Mouse (Mus musculus) thymus, postnatal 4 days (tissue): ENCODE results near the gene Ifna7.
A peak's percentile ranks its signal among the peaks of the same experiment; 100 is the strongest.
"Not testable (repeated sequence)": the region's sequence is repeated elsewhere in the genome, so short reads cannot be mapped to it uniquely, and the experiment has no call there.

ENCODE experiments used
- DNase-seq: peaks from one replicate; pipeline ENCODE4 v3.0.0; 2021

Ifna7 gene

DNA sequence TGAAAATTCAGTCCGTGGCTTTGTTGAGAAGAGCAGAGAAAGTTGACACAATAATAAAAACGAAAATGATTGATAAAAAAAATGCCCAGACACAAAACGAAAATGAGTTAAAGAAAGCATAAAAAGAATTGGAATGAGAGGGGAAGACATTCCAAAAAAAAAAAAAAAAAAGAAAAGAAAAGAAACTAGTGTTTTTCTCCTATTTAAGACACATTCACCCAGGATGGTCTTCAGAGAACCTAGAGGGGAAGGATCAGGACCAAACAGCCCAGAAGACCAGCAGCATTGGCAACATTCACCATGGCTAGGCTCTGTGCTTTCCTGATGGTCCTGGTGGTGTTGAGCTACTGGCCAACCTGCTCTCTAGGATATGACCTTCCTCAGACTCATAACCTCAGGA is at the start of gene Ifna7:
Gene Ifna7, plus strand, starts transcription at position 301 of the 400 bp plus-strand sequence.
- no peak for DNase-seq

DNA sequence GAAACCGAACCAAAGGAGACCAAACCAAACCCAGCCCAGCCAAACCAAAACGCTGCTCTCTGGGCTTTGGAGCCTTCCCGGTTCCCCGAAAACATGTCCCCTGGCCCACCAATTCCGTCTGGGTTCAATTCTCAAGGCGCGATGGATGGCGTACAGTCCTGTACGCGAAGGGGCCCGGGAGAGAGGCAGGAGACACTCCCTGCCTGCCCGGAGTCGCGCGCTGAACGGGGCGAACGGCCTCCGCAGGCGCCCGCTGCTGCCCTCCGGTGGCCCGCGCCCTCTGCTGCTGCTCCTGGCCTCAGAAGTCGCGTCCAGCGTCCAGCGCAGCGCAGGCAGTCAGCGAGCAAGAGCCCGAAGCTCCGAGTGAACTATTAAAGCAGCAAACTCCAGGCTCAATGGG is 42.5 kb upstream of the Ifna7 start, which contains the start of gene Gm13290:
Gene Gm13290, plus strand, starts transcription at position 301 of the 400 bp plus-strand sequence.
- not testable (repeated sequence) for DNase-seq

DNA sequence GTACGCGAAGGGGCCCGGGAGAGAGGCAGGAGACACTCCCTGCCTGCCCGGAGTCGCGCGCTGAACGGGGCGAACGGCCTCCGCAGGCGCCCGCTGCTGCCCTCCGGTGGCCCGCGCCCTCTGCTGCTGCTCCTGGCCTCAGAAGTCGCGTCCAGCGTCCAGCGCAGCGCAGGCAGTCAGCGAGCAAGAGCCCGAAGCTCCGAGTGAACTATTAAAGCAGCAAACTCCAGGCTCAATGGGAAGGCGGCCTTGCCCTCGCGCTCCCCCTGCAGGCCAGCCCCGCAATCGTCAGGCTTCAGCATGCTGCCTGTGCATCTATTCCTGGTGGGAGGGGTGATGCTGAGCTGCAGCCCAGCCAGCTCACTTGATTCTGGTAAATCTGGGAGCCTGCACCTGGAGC is 39.4 kb upstream of the Ifna7 start, which contains the start of gene Gm13289:
Gene Gm13289, plus strand, starts transcription at position 301 of the 400 bp plus-strand sequence.
- not testable (repeated sequence) for DNase-seq

- DNase-seq: not testable (repeated sequence)
Observed at GRCm38 (mm10) chr4:88779550-88779949, 36.5 kb upstream of the Ifna7 start, which contains the start of gene Gm13272. Gm13272 (plus strand) TSS chr4:88779850.

GRCm38 (mm10) chr4:88780320-88780719 is 35.7 kb upstream of the Ifna7 start:
- peak; percentile 14 for DNase-seq

GRCm38 (mm10) chr4:88781831-88782230 is 34.2 kb upstream of the Ifna7 start, which contains the start of gene Ifnz:
Ifnz (plus strand) TSS chr4:88782131.
- not testable (repeated sequence) for DNase-seq

- not testable (repeated sequence) for DNase-seq
Observed at GRCm38 (mm10) chr4:88782335-88782734, 33.7 kb upstream of the Ifna7 start.

- not testable (repeated sequence) for DNase-seq
Observed at GRCm38 (mm10) chr4:88785409-88785808, 30.6 kb upstream of the Ifna7 start, which contains the start of gene Gm13276. Gm13276 (plus strand) TSS chr4:88785709.

DNA sequence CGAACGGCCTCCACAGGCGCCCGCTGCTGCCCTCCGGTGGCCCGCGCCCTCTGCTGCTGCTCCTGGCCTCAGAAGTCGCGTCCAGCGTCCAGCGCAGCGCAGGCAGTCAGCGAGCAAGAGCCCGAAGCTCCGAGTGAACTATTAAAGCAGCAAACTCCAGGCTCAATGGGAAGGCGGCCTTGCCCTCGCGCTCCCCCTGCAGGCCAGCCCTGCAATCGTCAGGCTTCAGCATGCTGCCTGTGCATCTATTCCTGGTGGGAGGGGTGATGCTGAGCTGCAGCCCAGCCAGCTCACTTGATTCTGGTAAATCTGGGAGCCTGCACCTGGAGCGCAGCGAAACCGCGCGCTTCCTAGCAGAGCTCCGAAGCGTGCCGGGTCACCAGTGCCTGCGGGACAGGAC is 27.6 kb upstream of the Ifna7 start, which contains the start of gene Gm13277:
Gene Gm13277, plus strand, starts transcription at position 231 of the 400 bp plus-strand sequence.
- peak; percentile 74 for DNase-seq

- not testable (repeated sequence) for DNase-seq
Observed at GRCm38 (mm10) chr4:88791250-88791649, 24.8 kb upstream of the Ifna7 start, which contains the start of gene Gm13278. Gm13278 (plus strand) TSS chr4:88791550.

DNA sequence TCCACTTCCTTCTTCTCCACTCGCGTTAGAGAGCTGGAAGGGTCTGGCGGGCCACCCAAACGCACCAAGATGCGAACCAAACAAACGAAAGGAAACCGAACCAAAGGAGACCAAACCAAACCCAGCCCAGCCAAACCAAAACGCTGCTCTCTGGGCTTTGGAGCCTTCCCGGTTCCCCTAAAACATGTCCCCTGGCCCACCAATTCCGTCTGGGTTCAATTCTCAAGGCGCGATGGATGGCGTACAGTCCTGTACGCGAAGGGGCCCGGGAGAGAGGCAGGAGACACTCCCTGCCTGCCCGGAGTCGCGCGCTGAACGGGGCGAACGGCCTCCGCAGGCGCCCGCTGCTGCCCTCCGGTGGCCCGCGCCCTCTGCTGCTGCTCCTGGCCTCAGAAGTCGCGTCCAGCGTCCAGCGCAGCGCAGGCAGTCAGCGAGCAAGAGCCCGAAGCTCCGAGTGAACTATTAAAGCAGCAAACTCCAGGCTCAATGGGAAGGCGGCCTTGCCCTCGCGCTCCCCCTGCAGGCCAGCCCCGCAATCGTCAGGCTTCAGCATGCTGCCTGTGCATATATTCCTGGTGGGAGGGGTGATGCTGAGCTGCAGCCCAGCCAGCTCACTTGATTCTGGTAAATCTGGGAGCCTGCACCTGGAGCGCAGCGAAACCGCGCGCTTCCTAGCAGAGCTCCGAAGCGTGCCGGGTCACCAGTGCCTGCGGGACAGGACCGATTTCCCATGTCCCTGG is 21.9 kb upstream of the Ifna7 start, which contains the start of gene Gm13275:
Gene Gm13275, plus strand, starts transcription at position 552 of the 740 bp plus-strand sequence.
- DNase-seq: peak; percentile 73

- DNase-seq: not testable (repeated sequence)
Observed at GRCm38 (mm10) chr4:88797097-88797496, 18.9 kb upstream of the Ifna7 start, which contains the start of gene Gm13279. Gm13279 (plus strand) TSS chr4:88797397.

- DNase-seq: not testable (repeated sequence)
Observed at GRCm38 (mm10) chr4:88799365-88799764, 16.7 kb upstream of the Ifna7 start, which contains the start of gene Gm13285. Gm13285 (plus strand) TSS chr4:88799665.

DNA sequence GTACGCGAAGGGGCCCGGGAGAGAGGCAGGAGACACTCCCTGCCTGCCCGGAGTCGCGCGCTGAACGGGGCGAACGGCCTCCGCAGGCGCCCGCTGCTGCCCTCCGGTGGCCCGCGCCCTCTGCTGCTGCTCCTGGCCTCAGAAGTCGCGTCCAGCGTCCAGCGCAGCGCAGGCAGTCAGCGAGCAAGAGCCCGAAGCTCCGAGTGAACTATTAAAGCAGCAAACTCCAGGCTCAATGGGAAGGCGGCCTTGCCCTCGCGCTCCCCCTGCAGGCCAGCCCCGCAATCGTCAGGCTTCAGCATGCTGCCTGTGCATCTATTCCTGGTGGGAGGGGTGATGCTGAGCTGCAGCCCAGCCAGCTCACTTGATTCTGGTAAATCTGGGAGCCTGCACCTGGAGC is 13.1 kb upstream of the Ifna7 start, which contains the start of gene Gm13287:
Gene Gm13287, plus strand, starts transcription at position 301 of the 400 bp plus-strand sequence.
- not testable (repeated sequence) for DNase-seq

DNA sequence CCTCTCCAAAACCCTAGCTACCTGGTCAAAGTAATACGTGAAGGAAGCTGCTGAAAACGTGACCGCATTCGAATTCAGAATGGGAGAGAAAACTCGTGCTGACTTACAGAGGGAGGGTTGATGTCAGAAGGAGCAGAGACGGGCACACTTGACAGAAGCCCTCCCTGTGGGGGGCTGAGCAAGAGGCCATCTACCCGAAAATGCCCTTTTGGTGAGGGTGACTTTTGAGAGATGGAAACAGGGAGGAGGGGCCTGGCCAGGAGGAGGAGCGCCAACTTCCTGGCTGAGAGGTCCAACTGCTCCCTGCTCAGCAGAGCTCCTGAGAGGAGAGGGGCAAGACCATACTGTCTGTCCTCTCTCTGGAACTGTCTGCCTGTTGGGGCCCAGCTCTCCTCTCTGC is 10.8 kb upstream of the Ifna7 start, which contains the start of gene Gm13288:
Gene Gm13288, plus strand, starts transcription at position 301 of the 400 bp plus-strand sequence.
- DNase-seq: not testable (repeated sequence)

- not testable (repeated sequence) for DNase-seq
Observed at GRCm38 (mm10) chr4:88805761-88806160, 10.3 kb upstream of the Ifna7 start.

DNA sequence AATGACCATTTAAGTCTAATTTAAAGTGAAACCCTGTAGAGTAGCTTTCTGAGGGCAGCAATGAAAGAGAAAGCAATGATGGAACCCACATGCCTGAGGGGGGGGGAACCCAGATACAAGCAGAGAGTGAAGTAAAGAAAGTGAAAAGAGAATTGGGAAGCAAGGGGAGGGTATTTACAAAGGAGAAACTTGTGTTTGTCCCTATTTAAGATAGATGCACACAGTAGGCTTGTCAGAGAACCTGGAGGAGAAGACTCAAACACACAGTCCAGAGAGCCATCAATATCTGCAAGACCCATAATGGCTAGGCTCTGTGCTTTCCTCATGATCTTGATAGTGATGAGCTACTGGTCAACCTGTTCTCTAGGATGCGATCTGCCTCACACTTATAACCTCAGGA is 3.6 kb downstream of the Ifna7 start, which contains the start of gene Ifna11:
Gene Ifna11, plus strand, starts transcription at position 301 of the 400 bp plus-strand sequence.
- no peak for DNase-seq

DNA sequence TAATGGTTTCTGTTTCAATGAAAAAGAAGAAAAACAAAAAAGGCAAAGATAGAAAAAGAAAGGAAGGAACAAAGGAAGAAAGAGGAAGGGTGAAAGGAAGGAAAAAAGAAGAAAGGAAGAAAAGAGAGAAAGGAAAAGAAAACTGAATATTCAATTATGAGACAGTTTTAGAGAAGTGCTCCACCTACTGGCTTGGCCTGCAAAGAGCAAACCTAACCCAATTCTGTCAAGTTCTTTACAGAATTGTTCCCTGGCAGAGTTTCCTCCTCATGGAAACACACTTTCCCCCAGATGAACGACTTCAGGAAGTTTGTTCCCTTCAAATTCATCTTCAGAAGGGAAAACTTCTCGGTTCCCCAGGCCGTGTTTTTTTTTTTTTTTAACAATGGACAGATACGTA is 7.0 kb downstream of the Ifna7 start:
- peak; percentile 49 for DNase-seq

DNA sequence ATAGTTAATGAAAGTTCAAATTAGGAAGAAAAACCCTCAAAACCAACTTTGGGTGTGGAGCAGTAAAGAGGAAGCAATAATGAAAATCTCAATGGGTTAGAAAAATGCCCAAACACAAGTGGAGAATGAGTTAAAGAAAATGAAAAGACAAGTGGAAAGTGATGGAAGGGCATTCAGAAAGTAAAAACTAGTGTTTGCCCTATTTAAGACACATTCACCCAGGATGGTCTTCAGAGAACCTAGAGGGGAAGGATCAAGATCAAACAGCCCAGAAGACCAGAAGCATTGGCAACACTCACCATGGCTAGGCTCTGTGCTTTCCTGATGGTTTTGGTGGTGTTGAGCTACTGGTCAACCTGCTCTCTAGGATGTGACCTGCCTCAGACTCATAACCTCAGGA is 11.1 kb downstream of the Ifna7 start, which contains the start of gene Ifna6:
Gene Ifna6, plus strand, starts transcription at position 301 of the 400 bp plus-strand sequence.
- not testable (repeated sequence) for DNase-seq

DNA sequence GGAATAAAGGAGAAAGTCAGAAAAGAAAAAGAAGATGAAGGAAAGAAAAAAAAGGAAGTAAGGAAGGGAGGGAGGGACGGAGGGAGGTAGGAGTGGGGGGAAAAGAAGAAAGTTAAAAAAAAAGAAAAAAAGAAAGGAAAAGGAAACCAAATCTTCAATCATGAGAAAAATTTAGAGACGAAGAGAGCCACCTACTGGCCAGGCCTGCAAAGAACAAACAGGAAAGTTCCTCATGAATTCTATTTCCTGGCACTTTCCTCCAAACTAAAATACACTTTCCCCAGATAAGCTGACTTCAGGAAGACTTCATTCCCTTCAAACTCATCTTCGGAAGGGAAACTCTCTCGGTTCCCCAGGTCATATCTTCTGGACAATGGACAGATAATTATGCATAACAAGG is 14.5 kb downstream of the Ifna7 start:
- DNase-seq: peak; percentile 66

DNA sequence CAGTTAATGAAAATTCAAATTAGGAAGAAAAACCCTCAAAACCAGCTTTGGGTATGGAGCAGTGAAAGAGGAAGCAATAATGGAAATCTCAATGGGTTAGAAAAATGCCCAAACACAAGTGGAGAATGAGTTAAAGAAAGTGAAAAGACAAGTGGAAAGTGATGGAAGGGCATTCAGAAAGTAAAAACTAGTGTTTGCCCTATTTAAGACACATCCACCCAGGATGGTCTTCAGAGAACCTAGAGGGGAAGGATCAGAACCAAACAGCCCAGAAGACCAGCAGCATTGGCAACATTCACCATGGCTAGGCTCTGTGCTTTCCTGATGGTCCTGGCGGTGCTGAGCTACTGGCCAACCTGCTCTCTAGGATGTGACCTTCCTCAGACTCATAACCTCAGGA is 19.2 kb downstream of the Ifna7 start, which contains the start of gene Ifna5:
Gene Ifna5, plus strand, starts transcription at position 301 of the 400 bp plus-strand sequence.
- DNase-seq: not testable (repeated sequence)

- DNase-seq: peak; percentile 40
Observed at GRCm38 (mm10) chr4:88838828-88839227, 22.8 kb downstream of the Ifna7 start.

- no peak for DNase-seq
Observed at GRCm38 (mm10) chr4:88840058-88840457, 24.0 kb downstream of the Ifna7 start.
